Mouse (Mus musculus): ENCODE measurements around the gene Npas1.

- no peak for TF ChIP-seq CTCF (IDR thresholded peaks at IDR 0.05; ENCODE audit: control insufficient read depth, insufficient read depth, low read length)
- TF ChIP-seq POLR2A (IDR thresholded peaks at IDR 0.05; ENCODE audit: borderline replicate concordance, control insufficient read depth, low read depth, low read length): no peak
Observed at GRCm38 (mm10) chr7:16451656-16452055, 25.9 kb downstream of the Npas1 start.
